Mouse (Mus musculus) kidney, adult 9 months (tissue): ENCODE results near the gene Arf6.
"Not testable (repeated sequence)": the region's sequence is repeated elsewhere in the genome, so short reads cannot be mapped to it uniquely, and the experiment has no call there.

ENCODE experiments used
- DNase-seq: peaks from one replicate; pipeline ENCODE4 v3.0.0; 2022

Arf6 gene

DNA sequence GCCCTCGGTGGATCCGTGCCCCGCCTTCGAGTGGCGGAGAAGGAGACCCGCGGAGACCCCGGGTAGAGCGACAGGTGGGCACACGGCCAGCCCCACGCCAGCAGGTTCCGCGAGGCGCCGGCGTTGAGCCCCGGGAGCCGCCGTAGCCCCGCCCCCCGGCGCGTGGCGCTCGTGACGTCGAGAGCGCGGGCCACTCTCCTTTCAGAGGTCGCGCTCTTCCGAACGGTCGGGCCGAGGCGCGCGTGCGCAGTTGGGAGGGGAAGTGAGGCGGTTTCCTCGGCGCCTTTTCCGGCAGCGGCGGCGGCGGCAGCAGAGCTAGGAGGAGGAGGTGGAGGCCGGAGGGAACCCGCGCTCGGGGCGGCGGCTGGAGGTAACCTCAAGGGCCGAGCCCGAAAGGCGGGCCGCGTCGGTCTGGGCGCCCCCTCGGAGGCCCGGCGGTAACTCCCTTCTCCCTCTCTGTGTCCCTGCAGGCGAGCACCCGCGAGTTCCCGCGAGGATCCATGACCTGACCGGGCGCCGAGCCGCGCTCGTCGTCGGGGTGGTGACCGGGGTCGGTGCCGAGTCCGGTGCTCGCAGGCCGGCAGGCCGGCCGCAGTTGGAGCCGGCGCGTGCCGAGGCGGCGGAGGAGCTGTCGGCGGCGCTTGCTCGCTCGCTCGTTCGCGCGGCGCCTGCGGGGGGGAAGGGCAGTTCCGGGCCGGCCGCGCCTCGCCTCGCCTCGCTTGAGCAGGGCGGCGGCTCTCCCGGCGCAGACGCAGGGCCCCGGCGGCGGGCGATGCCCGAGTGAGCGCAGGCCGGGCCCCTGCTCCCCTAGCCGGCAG is at the start of gene Arf6, which contains the start of gene Gm9887:
Gene Arf6, plus strand, starts transcription at position 297 of the 818 bp plus-strand sequence.
Gene Gm9887, minus strand, starts transcription at position 605 of the 818 bp plus-strand sequence.
- DNase-seq, result peak; percentile 98

DNA sequence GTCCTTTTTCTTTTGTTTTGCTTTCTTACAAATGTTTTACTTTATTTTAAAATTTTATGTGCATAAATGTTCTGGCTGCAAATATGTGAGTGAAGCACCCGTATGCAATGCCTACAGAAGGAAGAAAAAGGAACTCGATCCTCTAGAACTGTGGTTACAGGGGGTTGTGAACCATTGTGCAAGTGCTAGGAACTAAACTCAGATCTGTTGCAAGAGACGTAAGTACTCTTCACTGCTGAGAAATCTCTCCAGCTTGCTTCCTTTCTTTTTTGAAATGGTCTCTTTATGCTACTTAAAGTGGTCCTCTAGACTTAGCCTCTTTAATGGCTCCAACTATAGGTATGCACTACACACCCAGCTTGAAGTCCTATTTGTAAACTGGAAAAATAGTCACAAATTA is 40.8 kb upstream of the Arf6 start:
- no peak for DNase-seq

DNA sequence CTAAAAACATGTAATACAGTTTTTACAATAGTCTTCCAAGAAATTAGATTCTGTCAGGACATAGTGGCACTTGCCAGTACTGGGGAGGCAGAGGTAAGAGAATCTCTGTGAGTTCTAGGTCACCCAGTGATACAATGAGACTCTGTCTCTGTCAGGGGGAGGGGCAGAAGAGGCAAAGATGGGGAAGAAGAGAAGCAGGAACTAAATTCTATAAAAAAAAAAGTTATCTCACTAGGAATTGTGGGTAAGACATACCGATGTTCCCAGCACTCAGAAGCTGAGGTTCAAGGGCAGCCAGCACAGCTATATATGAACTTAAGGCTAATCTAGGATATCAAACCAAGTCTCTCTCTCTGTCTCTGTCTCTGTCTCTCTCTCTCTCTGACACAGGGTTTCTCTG is 39.8 kb upstream of the Arf6 start:
- DNase-seq, result no peak

DNA sequence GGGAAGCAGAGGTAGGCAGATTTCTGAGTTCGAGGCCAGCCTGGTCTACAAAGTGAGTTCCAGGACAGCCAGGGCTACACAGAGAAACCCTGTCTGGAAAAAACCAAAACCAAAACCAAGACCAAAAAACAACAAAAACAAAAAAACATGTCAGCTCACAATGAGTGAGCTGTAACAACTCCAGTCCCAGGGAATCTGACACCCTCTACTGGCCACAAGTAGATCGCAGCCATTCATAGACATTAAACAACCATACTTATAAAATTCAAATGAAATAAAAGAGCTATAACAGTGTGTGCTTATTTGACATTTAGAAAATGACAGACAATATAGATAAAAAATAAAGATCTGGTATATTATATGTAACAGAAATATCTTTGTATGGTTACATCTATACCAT is 38.4 kb upstream of the Arf6 start:
- peak; percentile 36 for DNase-seq

DNA sequence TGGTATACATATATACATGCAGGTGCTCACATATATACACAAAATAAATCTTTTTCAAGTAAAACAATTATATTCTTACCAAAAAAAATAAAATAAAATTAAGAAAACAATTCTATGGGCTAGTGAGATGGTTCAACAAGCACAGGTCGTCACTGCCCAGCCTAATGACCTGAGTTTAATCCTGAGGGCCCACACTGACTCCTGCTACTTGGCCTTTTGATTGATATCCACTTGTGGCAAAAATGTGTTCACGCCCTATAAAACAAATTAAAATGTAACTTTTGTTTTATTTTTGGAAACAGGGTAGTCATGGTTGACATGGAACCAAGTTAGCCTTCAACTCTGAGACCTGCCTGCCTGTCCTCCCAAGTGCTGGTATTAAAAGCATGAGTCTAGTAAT is 22.0 kb upstream of the Arf6 start:
- peak; percentile 54 for DNase-seq

DNA sequence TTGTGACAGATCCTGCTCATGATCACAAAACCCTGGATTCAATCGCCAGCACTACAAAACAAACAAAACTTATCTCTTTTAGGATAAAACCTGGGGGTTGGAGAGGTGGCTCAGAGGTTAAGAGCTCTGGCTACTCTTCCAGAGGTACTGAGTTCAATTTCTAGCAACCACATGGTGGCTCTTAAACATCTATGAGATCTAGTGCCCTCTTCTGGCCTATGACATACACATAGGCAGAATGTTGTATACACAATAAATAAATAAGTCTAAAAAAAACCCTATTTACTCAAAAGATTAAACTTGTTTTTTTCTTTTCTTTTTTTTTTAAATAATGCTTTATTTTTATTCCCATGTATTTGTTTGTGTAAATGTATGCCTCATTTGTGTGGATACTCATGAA is 20.3 kb upstream of the Arf6 start:
- DNase-seq, result no peak

DNA sequence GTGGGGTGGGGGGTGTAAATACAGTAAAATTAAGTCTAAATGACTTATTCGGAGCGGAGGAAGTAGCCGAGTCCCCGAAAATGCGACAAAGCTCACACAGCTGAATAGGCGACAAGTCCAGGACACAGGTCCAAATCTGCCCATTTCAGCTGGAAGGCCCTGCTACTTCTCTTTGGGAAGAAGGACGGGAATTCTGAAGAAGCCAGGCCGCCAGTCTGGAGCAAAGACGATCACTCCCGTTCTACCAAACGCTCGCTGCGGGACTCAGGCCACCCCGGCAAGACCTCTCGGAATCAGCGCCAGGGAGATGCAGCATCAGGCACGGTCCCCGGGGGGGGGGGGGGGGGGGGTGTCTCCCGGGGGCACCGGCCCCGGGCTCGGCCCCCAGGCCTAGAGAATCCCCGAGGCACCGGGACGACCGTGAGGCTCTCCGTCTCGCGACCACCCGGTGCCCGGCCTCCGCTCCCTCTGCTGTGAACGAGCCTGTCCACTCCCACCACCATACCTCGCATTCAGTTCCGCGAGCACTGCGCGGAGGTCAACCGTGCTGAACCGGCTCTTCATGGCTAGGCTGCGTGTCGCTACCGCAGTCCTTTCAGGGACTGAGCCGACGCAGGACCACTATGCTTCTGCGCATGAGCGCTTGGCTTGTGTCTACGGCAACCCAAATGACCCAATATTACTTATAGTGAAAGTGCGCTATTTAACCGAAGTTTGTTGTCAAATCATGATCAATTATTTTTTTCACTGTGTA is 15.2 kb upstream of the Arf6 start, which contains the start of gene Nemf:
Gene Nemf, minus strand, starts transcription at position 620 of the 754 bp plus-strand sequence.
- DNase-seq, result peak; percentile 94

DNA sequence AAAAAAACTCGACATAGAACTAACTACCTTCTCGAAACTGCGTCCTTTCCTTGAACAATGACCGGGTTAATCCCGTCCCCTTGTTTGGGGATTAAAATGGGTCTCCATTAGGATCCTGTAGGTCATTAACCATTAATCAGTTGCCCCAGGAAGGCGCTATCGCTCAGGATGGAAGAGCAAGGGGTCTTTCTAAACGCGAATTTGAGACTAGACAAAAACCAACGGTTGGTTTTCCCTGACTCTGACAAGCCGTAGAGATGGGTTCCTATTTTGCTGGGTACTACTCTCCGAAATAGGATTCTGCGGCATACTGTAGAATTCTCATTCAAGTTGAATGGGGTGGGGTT is 14.7 kb upstream of the Arf6 start:
- DNase-seq, result no peak

DNA sequence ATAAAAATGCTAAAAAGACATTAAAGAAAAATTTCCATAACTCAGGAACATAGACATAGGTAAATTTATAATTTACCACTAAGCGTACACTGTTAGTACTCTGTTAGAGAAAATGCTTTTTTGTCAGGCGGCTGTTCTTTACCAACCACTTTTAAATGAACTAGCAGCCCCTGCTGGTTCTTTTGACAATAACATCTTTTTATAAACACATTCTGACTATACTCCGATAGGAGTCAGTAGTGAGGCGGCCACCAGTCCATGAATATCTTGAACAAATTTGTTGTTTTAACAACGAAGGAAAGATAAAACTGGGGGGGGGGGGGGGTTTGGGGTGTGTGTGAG is 11.3 kb upstream of the Arf6 start:
- DNase-seq, result peak; percentile 96

DNA sequence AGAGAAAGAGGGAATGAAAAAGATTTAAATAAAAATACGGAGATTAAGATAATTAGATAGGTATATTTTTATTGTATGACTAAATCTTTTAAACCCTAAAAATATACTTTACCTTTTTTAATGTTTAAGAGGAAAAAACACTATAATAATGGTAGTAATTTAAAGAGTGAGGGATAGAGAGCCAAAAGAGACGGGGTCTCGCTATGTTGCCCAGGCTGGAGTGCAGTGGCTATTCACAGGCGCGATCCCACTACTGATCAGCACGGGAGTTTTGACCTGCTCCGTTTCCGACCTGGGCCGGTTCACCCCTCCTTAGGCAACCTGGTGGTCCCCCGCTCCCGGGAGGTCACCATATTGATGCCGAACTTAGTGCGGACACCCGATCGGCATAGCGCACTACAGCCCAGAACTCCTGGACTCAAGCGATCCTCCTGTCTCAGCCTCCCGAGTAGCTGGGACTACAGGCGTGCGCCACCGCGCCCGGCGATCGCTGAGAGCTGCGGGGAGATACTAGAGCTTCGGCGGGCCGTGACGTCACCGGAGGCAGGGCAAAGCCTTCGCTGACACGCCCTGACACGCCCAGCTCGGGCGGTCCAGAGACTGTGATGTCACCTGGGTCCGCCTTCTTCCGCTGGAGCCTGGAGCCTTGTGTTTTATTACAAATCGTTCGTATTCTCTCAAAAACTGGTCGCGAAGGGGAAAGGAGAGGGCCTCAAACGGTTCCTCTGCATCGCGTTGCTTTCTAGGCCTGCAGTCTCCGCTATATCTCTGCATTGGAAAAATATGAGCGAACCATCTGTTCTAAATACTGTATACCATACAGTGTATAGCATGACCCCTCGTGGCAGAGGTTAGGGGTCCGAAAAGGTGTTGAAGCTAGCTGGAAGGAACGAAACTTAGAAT is 10.7 kb upstream of the Arf6 start:
- peak; percentile 99 for DNase-seq

DNA sequence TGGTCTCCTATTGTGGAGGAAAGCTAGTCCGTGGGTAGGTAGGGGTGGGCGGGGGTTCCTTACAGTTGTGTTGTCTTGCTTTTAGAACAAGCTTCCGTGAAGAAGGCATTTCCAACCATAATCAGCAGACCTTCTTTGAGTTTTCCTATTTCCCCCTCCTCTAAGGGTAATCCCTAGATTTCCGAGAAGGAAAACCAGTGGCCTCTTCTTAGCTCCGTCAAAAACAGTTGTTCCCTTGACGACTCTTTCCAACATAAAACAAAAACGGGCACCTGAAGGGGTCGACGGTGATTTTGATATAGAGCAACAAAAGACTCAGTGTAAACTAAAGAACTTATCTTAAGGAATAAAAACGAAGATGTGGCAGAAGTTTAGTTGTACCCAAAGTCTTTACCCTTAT is 10.0 kb upstream of the Arf6 start:
- no peak for DNase-seq

DNA sequence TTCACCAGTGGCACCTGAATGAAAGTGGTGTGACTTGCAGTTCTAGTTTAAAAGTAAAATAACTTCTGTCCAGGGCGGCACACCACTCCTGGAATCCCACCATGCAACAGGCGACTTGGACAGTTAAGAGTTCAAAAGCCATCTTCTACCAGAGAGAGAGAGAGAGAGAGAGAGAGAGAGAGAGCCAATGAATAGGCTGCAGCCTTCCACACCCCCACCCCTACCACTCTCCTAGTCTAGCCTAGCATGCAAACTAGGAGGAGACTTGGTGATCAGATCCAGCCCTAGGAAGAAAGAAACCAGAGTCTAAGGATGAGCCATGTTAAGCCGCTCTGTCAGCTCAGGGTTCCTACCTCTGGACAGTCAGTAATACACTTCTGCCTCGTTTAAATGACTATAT is 9.6 kb upstream of the Arf6 start:
- no peak for DNase-seq

DNA sequence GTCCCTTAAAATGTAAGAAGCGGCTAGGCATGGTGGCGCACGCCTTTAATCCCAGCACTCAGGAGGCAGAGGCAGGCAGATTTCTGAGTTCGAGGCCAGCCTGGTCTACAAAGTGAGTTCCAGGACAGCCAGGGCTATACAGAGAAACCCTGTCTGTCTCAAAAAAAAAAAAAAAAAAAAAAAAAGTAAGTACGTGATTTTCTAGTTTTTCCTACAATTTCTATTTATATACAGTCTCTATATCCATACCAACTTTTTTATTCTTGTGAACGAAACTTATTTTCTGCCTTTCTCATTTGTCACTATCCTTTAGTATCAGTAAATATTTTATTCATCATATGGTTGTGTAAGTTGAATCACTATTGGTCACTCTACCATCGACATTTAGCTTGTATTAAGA is 8.8 kb upstream of the Arf6 start:
- DNase-seq, result not testable (repeated sequence)

DNA sequence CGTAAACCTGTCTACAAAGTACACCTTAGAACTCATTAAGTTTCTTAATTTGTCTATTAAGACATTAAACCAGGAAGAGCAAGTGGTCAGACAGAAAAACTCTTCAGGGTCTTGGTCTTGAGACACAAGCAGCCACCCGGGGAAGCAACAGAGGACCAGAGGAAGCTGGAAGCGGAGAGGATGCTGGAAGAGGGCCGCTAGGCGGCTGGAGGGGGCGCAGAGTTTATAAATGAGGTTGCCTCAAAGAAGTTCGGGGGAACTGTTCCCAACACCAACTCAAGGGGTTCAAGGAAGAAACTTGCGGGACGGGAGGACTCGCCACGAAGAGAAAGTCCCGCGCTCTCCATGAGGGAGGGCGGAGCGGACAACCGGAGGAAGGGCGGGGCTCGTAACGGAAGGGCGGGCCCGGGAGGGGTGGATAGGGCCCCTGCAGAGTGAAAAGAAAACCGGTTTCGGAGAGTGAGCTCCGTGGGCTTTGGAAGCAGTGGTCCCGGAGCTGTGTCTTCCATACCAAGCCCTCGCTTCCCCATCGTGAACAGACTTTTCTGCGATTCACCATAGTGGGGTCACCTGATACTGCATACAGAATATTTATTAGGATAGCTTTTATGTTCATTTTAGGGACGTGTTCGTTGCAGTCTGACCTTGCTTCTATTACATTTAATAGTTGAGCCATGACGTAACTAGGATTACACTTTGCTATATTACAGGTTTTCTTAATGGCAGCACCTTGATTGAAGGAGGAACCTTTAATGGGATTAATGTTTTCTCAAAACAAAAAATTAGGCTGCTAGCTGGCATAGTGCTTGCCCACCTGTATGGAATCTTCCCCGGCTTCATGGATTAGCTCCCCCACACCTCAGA is 7.8 kb upstream of the Arf6 start:
- DNase-seq, result peak; percentile 83

DNA sequence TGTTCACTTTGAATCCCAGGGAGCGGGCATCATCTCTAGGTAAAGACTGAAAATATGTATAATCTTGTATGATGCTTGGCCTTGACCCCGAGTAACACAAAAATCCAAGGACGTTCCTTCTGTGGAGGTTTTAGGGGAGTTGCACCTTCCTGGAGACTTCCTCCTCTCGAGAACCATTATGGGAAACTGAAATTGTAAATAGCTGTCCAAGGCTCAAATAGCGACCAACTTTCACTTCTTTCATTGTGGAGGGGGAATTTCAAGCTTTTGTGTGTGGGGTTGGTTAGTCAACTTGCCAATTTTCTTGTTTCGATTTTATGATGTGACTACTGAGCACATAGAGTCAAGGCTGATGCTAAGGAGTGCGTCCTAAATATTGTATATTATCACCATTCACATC is 6.2 kb upstream of the Arf6 start:
- DNase-seq, result no peak

DNA sequence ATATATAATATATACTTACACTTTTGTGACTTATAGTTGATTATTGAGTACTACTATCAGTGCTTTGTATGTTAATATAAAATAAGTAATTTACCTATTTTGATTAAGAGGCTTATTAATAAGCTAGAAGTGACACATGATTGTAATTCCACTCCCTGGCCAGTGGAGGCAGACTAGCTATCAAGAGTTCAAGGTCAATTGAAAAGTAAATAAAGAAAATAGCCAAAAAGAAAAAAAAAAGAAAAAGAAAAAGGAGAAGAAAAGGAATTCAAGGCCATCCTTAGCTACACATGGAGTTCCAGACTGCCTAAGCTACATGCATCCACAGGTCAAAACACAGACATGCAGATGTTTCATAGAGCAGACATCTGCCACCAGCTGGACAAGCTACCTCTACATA is 5.5 kb upstream of the Arf6 start:
- no peak for DNase-seq

DNA sequence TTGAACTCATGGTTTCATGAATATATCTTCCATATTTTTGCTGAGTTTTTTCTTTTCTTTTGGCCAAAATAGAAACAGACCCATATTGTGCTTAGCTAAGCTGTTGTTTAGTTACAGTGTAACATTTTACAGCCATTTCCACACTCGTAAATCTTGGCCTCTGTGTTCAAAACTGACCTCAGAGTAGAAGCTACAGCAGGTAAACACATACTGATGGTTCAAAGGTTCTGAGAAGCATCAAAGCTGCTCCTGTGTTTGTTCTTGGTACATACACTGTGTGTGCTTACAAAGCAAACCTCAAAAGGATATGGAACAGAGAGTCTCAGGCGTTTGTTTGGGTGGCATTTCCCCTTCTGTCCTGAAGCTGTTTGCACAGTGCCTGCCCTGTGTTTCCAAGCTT is 4.4 kb upstream of the Arf6 start:
- peak; percentile 88 for DNase-seq

DNA sequence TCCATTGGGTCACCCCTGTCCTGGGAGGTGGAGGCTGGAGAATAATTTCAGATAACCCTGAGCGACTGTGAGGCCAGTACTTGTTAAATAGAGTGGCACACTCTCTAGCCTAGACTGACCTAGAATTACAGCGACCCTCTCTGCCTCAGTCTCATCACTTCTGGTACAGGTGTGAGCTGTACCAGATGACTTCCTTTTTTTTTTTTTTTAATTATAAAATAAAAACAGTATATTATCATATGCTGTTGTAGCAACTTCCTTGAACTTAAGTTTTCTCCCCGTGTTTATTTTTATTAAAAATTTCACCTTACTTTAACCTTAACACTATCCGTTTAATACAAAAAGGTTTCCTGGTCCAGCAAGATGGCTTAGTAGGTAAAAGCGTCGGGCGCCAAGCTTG is 1.0 kb upstream of the Arf6 start:
- DNase-seq, result no peak

DNA sequence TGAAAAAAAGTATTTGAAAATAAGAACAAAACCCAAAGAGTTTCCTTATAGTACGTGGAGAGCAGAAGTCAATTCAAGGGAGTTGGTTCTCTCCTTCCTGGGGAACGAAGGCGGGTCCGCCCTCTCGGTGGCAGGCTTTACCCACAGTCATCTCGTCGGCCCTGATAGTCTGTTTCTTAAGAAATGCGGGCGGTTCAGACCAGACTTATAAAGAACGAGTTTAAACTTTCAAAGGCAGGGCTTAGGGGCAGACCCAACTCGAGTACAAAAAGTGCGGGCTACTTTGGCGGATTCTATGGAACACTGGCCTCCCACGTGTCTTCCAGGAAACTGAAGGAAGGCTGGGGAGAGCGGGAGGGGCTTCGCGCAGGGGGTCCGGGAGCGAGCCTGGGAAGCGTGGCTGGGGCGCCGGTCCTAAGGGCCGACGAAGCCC is 513 bp upstream of the Arf6 start:
- no peak for DNase-seq

DNA sequence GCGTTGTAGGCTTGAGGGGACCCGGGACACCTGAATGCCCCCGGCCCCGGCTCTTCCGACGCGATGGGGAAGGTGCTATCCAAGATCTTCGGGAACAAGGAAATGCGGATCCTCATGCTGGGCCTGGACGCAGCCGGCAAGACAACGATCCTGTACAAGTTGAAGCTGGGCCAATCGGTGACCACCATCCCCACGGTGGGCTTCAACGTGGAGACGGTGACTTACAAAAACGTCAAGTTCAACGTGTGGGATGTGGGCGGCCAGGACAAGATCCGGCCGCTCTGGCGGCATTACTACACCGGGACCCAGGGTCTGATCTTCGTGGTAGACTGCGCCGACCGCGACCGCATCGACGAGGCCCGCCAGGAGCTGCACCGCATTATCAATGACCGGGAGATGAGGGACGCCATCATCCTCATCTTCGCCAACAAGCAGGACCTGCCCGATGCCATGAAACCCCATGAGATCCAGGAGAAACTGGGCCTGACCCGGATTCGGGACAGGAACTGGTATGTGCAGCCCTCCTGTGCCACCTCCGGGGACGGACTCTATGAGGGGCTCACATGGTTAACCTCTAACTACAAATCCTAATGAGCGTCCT is 881 bp downstream of the Arf6 start:
- no peak for DNase-seq

DNA sequence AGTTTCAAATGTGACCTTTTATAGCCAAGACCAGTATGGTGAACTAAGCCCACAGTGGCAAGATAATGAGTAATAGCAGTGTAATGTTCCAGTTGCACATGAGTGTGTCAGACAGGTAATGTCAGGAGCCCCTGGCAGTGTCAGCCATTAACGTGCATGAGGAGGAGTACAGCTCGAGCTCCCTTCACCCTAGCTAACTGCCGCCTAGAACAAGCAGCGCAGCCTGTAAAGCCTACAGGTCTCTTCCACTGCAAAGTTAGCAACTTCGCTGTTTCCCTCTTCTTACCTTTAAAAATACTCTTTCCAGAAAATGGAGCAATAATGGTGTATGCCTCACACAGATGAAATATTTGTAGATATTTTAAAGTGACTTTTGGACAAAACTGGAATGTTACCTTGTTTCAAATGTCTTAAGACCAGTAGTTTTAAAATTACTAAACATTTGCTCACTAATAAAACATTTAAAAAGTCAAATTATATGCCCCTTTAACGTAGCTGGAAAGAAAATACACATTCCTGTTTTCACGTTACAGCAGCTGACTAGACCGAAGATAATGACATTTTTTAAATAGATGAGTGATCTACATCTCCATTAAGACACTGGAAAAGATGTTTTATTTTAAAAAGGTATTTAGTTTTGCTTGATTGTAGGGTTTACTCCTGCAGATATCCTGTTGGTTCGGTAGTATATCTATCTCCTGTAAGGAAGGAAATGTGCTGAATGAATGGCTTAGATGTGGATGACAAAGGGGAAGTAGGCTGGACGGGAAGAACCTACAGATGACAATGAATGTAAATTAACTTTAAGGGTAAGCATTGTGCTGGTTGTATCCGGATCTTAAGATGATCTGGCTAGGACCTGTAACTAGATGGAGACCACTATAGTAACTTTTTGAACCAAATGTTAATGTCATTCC is 2.2 kb downstream of the Arf6 start:
- no peak for DNase-seq
